Mouse (Mus musculus) lung, postnatal 14 days (tissue): ENCODE data around the gene Eef1b2.
"Not testable (repeated sequence)": the region's sequence is repeated elsewhere in the genome, so short reads cannot be mapped to it uniquely, and the experiment has no call there.

ENCODE experiments used
- DNase-seq: peaks from one replicate; pipeline ENCODE4 v3.0.0; 2021

Gene Eef1b2

GRCm38 (mm10) chr1:63176604-63177421 lies at the start of gene Eef1b2, which contains the start of gene Ndufs1:
Eef1b2 (plus strand) TSS chr1:63176825.
Ndufs1 (minus strand) TSS chr1:63176833.
- peak; percentile 97 for DNase-seq

GRCm38 (mm10) chr1:63129273-63129672 lies 47.4 kb upstream of the Eef1b2 start:
- no peak for DNase-seq

GRCm38 (mm10) chr1:63129857-63130690 lies 46.6 kb upstream of the Eef1b2 start:
- no peak for DNase-seq

GRCm38 (mm10) chr1:63130883-63131282 lies 45.7 kb upstream of the Eef1b2 start:
- DNase-seq, result no peak

GRCm38 (mm10) chr1:63131766-63132165 lies 44.9 kb upstream of the Eef1b2 start:
- DNase-seq, result no peak

GRCm38 (mm10) chr1:63134530-63134929 lies 42.1 kb upstream of the Eef1b2 start:
- no peak for DNase-seq

- DNase-seq, result no peak
Measured at GRCm38 (mm10) chr1:63137971-63138370, 38.7 kb upstream of the Eef1b2 start.

- DNase-seq, result not testable (repeated sequence)
Measured at GRCm38 (mm10) chr1:63138586-63138985, 38.0 kb upstream of the Eef1b2 start.

GRCm38 (mm10) chr1:63140231-63140630 lies 36.4 kb upstream of the Eef1b2 start:
- no peak for DNase-seq

- DNase-seq, result no peak
Measured at GRCm38 (mm10) chr1:63168638-63169037, 8.0 kb upstream of the Eef1b2 start.

GRCm38 (mm10) chr1:63175853-63176252 lies 772 bp upstream of the Eef1b2 start:
- DNase-seq, result no peak

GRCm38 (mm10) chr1:63176259-63176603 lies 394 bp upstream of the Eef1b2 start:
- DNase-seq, result no peak

- DNase-seq, result no peak
Measured at GRCm38 (mm10) chr1:63178308-63178707, 1.7 kb downstream of the Eef1b2 start.

GRCm38 (mm10) chr1:63180122-63180521 lies 3.5 kb downstream of the Eef1b2 start:
- no peak for DNase-seq

GRCm38 (mm10) chr1:63180575-63180974 lies 4.0 kb downstream of the Eef1b2 start:
- not testable (repeated sequence) for DNase-seq

- DNase-seq, result peak; percentile 97
Measured at GRCm38 (mm10) chr1:63181019-63181418, 4.4 kb downstream of the Eef1b2 start.

GRCm38 (mm10) chr1:63181480-63181879 lies 4.9 kb downstream of the Eef1b2 start:
- DNase-seq, result no peak

- peak; percentile 22 for DNase-seq
Measured at GRCm38 (mm10) chr1:63182212-63182611, 5.6 kb downstream of the Eef1b2 start.

- DNase-seq, result peak; percentile 66
Measured at GRCm38 (mm10) chr1:63182636-63183270, 6.1 kb downstream of the Eef1b2 start.

- not testable (repeated sequence) for DNase-seq
Measured at GRCm38 (mm10) chr1:63185430-63185829, 8.8 kb downstream of the Eef1b2 start.

GRCm38 (mm10) chr1:63188536-63188935 lies 11.9 kb downstream of the Eef1b2 start:
- DNase-seq, result no peak

- peak; percentile 24 for DNase-seq
Measured at GRCm38 (mm10) chr1:63190851-63191250, 14.2 kb downstream of the Eef1b2 start.

GRCm38 (mm10) chr1:63192306-63193065 lies 15.9 kb downstream of the Eef1b2 start:
- DNase-seq, result no peak
